Mouse (Mus musculus) limb, embryonic 14.5 days (tissue): ENCODE results near the gene Gtpbp3. TPM values are rescaled to one million over a fixed set of nuclear protein-coding genes. Genes with fewer than 3 reads are reported as not detected.

ENCODE experiments used
- ATAC-seq: fragments of 200-750 bp; cut with Nextera tagmentation; 2 replicates; pipeline ENCODE4 v1.8.0; 2017; ENCODE audit warnings: low read depth, moderate number of reproducible peaks, moderate TSS enrichment; ENCODE audit not compliant: low FRiP score
- DNase-seq: peaks from one replicate; pipeline ENCODE4 v3.0.0-alpha.2; 2015; ENCODE audit warnings: low spot score
- H3K27ac ChIP-seq: fragments of 300-500 bp; sonication (generic); replicated peaks from 2 replicates; pipeline ENCODE4 v1.5.1; 2014; ENCODE audit warnings: low read depth, mild to moderate bottlenecking, low read length, moderate library complexity, mixed read lengths
- H3K27me3 ChIP-seq: fragments of 300-500 bp; sonication (generic); 2 replicates; pipeline ENCODE4 v1.6.1; 2014; ENCODE audit warnings: low read length, mixed read lengths; ENCODE audit not compliant: control insufficient read depth, insufficient read depth
- H3K36me3 ChIP-seq: fragments of 300-500 bp; sonication (generic); 2 replicates; pipeline ENCODE4 v1.6.1; 2014; ENCODE audit warnings: mild to moderate bottlenecking, low read length, moderate library complexity, mixed read lengths; ENCODE audit not compliant: control insufficient read depth, insufficient read depth
- H3K4me1 ChIP-seq: fragments of 300-500 bp; sonication (generic); 2 replicates; pipeline ENCODE4 v1.6.1; 2014; ENCODE audit warnings: antibody characterized with exemption, low read length, mixed read lengths; ENCODE audit not compliant: control insufficient read depth, insufficient read depth
- H3K4me2 ChIP-seq: fragments of 300-500 bp; sonication (generic); replicated peaks from 2 replicates; pipeline ENCODE4 v1.6.1; 2014; ENCODE audit warnings: low read depth, mild to moderate bottlenecking, low read length, moderate library complexity; ENCODE audit not compliant: severe bottlenecking
- H3K4me3 ChIP-seq: fragments of 300-500 bp; sonication (generic); replicated peaks from 2 replicates; pipeline ENCODE4 v1.5.1; 2014; ENCODE audit warnings: low read length
- H3K9ac ChIP-seq: fragments of 300-500 bp; sonication (generic); 2 replicates; pipeline ENCODE4 v1.6.1; 2014; ENCODE audit warnings: mild to moderate bottlenecking, low read depth, low read length, moderate library complexity; ENCODE audit not compliant: severe bottlenecking
- H3K9me3 ChIP-seq: fragments of 300-500 bp; sonication (generic); 2 replicates; pipeline ENCODE4 v1.6.1; 2016; ENCODE audit warnings: low read length; ENCODE audit not compliant: control insufficient read depth
- POLR2A ChIP-seq: fragments of 200-500 bp; IDR thresholded peaks from 2 replicates; pipeline ENCODE4 v1.8.0; 2012; ENCODE audit warnings: inconsistent platforms, mild to moderate bottlenecking, moderate library complexity, borderline replicate concordance; ENCODE audit not compliant: insufficient read depth, insufficient read length; ENCODE audit errors: extremely low read depth
- WGBS: fragments of 180-500 bp; shearing (Covaris S2); extraction: QIAGEN DNeasy Blood & Tissue Kit; methylation state at CpG from one replicate; pipeline ENCODE4 v1.1.7; 2014; 5-methylcytosine and 5-hydroxymethylcytosine counted together
- polyA plus RNA-seq, 2 experiments: library from polyadenylated mRNA; depleted of rRNA in 1 of 2; stranded (reverse) in 1 of 2; unstranded in 1 of 2; fragments of >200 nt; fragmentation: Nextera tagmentation in 1 of 2; extraction: Ambion mirVana in 1 of 2; gene quantifications; 2 replicates each; pipeline versions ENCODE4 v1.2.1 to v1.2.3; 2012 to 2014

The Gtpbp3 gene
- polyA plus RNA-seq, 2 experiments = 5.9 to 41.6 TPM

DNA sequence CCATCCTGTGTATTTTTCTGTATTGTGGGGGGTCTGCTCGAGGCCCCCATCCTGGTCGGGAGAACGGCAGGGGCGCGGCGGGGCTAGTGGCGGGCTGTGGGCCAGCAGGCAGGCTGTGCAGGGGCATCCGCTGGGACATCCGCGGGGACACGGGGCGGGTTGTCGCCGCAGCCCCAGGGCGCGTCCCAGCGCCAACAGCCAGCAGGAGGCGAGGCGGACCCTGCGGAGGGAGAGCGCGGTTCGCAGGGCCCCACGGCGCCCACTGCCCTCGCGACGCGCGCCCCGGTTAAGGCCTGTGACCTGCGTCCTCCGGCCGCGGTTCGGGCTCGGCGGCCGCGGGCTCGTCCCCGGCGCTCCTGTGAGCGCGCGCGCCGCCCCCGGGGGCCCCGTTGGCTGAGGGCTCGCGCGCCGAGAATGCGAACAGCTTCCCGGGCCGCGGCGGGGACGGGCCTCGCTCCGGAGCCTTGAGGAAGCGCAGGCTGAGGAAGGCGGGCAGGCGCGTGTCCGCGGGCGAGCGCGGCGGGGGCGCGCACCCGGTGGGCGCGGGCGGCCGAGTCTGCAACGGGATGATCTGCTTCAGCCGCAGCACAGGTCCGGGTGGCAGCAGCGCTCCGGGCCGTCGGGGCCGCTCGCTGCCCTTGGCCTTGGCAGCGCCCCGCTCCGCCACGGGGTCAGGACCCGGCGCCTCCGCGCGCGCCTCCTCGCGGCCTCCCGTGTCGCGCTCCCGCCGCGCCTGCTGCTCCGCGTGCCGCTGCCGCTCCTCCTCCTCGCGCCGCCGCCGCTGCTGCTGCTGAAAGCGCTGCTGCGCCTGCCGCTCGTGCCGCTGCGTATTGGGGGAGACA lies 11.6 kb upstream of the Gtpbp3 start:
- Histone ChIP-seq H3K4me2 (peak overlapping the region; percentile 88), H3K4me1 (peaks cover 7% of the 10 kb centered on the region), H3K9ac (peak overlapping the region; percentile 69), H3K4me3 (peak overlapping the region; percentile 60), H3K36me3 (peaks cover 66% of the 10 kb centered on the region), H3K27me3 (no peaks in the 10 kb centered on the region), H3K9me3 (no peaks in the 10 kb centered on the region), H3K27ac (peak overlapping the region; percentile 61; the same call in 1 of the 2 replicates)
- peak; percentile 84 for ATAC-seq
- TF ChIP-seq POLR2A = no peak
- peak; percentile 69 for DNase-seq
- WGBS = 1% methylated on average over 73 of the region's 121 CpGs

GRCm38 (mm10) chr8:71477196-71477845 lies 10.6 kb upstream of the Gtpbp3 start:
- DNase-seq = no peak
- TF ChIP-seq POLR2A = no peak
- H3K9ac ChIP-seq = peak overlapping the region; percentile 69; the same call in 1 of the 2 replicates
- 49% methylated on average over 14 of the region's 14 CpGs for WGBS
- peak overlapping the region; percentile 88 for H3K4me2 ChIP-seq
- H3K9me3 ChIP-seq = no peaks in the 10 kb centered on the region
- peaks cover 64% of the 10 kb centered on the region for H3K36me3 ChIP-seq
- no peak overlapping the region for H3K27ac ChIP-seq
- no peaks in the 10 kb centered on the region for H3K27me3 ChIP-seq
- H3K4me1 ChIP-seq = peaks cover 7% of the 10 kb centered on the region
- peak overlapping the region; percentile 60; the same call in 1 of the 2 replicates for H3K4me3 ChIP-seq
- ATAC-seq = no peak

- ATAC-seq (no peak), DNase-seq (no peak)
- Histone ChIP-seq H3K4me2 (no peak overlapping the region), H3K9me3 (no peaks in the 10 kb centered on the region), H3K36me3 (peaks cover 47% of the 10 kb centered on the region), H3K27ac (no peak overlapping the region), H3K4me1 (peaks cover 7% of the 10 kb centered on the region), H3K4me3 (no peak overlapping the region), H3K9ac (no peak overlapping the region), H3K27me3 (no peaks in the 10 kb centered on the region)
- TF ChIP-seq POLR2A = no peak
- WGBS = 85% methylated on average over 10 of the region's 11 CpGs
Measured at GRCm38 (mm10) chr8:71478943-71479342, 9.0 kb upstream of the Gtpbp3 start.

- Histone ChIP-seq H3K27ac (no peak overlapping the region), H3K9me3 (no peaks in the 10 kb centered on the region), H3K9ac (no peak overlapping the region), H3K4me1 (peaks cover 8% of the 10 kb centered on the region; the same call in 1 of the 2 replicates), H3K4me3 (no peak overlapping the region), H3K27me3 (no peaks in the 10 kb centered on the region), H3K4me2 (no peak overlapping the region), H3K36me3 (peaks cover 28% of the 10 kb centered on the region)
- no peak for TF ChIP-seq POLR2A
- ATAC-seq = no peak
- DNase-seq = peak; percentile 58
- WGBS = 47% methylated on average over 8 of the region's 8 CpGs
Measured at GRCm38 (mm10) chr8:71483932-71484331, 4.0 kb upstream of the Gtpbp3 start.

- WGBS = 94% methylated on average over 19 of the region's 19 CpGs
- DNase-seq (no peak), ATAC-seq (no peak)
- no peak overlapping the region for H3K9ac ChIP-seq
- peak overlapping the region; percentile 77 for H3K4me3 ChIP-seq
- peak overlapping the region; percentile 84; the same call in 1 of the 2 replicates for H3K4me2 ChIP-seq
- TF ChIP-seq POLR2A = no peak
- peaks cover 12% of the 10 kb centered on the region for H3K4me1 ChIP-seq
- no peaks in the 10 kb centered on the region for H3K27me3 ChIP-seq
- peaks cover 21% of the 10 kb centered on the region for H3K36me3 ChIP-seq
- no peak overlapping the region for H3K27ac ChIP-seq
- H3K9me3 ChIP-seq = no peaks in the 10 kb centered on the region
Measured at GRCm38 (mm10) chr8:71484736-71485135, 3.2 kb upstream of the Gtpbp3 start.
